Comparison of ENCODE assay signal across 8 mouse cellular contexts in the genomic region with DNA sequence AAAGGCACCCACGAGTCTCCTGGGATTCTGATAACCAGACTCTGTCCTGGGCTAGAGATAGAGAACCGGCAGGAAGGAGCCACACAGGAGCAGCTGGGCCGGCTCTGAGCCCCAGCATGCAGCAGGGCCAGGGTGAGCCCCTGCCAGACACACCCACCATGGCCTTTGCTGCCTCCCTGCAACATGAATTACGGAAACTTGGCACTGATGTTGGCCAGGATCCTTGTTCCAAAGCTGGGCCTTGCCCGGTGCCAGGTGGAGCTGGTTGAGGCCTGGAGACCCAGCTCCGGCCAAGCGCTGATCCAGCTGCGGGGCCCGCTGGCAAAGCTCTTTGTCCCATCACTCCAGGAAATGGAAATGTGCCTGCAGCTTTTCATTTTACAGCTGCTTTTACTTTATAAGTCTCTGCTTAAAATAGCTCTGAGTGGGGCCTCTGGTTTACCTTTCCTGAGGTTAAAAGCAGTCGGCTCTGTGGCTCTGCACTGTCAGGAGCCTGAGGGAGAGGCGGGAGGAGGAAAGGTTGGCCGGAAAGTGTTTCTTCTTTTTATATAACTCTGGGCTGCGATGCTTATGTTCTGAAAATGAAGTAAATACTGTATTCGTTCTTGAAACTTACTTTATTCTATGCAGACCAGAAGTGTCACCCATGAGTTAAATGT. TPM values are rescaled to one million over a fixed set of nuclear protein-coding genes. Genes with fewer than 3 reads are reported as not detected.
DNase-seq lines count a peak whose midpoint lies in the region; ATAC-seq and TF ChIP-seq lines count a peak whose summit lies in the region.

No protein-coding gene starts in this region.

- H3K27ac ChIP-seq in neural tube, embryonic 13.5 days (replicated peaks) = peak overlapping the region; percentile 52; the same call in 1 of the 2 replicates
- H3K27ac ChIP-seq in kidney, adult 2 months (ENCODE audit: insufficient read depth, low read depth, low read length) = peak overlapping the region; percentile 21
- H3K27ac ChIP-seq in stomach, postnatal 0 days (replicated peaks) = peak overlapping the region; percentile 89

- no peak for TF ChIP-seq CTCF in kidney, adult 2 months (conservative IDR thresholded peaks at IDR 0.05; ENCODE audit: insufficient read depth, insufficient read length, low read depth, low read length)
- TF ChIP-seq CTCF in stomach, postnatal 0 days (IDR thresholded peaks at IDR 0.05; ENCODE audit: low read depth) = no peak

- H3K4me3 ChIP-seq in neural tube, embryonic 13.5 days = no peak overlapping the region
- no peak overlapping the region for H3K4me3 ChIP-seq in kidney, adult 2 months (ENCODE audit: insufficient read depth, low read depth, low read length)
- H3K4me3 ChIP-seq in stomach, postnatal 0 days (ENCODE audit: low read depth, low read length) = no peak overlapping the region

- DNase-seq in neural tube, embryonic 10.5 days (ENCODE audit: extremely low spot score, low spot score) = no peak
- peak; percentile 76 for DNase-seq in cerebellum, adult 9-11 months
- peak; percentile 77 for DNase-seq in gonadal fat pad, adult 2 months (ENCODE audit: low read depth)
- DNase-seq in kidney, adult 2 months = peak; percentile 89
- peak; percentile 79 to 85 for DNase-seq in lung, adult 18-20 months
- DNase-seq in stomach, postnatal 0 days (ENCODE audit: low spot score) = peak; percentile 75
- no peak for DNase-seq in natural killer cell, adult 2 months (ENCODE audit: low spot score in 2 of 2)

- H3K4me2 ChIP-seq in neural tube, embryonic 13.5 days = no peak overlapping the region
- H3K4me2 ChIP-seq in stomach, postnatal 0 days (replicated peaks; ENCODE audit: low read depth) = no peak overlapping the region

- H3K9me3 ChIP-seq in neural tube, embryonic 13.5 days = no peaks in the 10 kb centered on the region
- no peaks in the 10 kb centered on the region for H3K9me3 ChIP-seq in stomach, postnatal 0 days (ENCODE audit: control insufficient read depth, low read length)

- TF ChIP-seq POLR2A in kidney, adult 2 months (IDR thresholded peaks at IDR 0.05; ENCODE audit: low read depth, low read length) = no peak

- no peak for ATAC-seq in neural tube, embryonic 13.5 days (ENCODE audit: low read depth)
- peak; percentile 34 for ATAC-seq in stomach, postnatal 0 days (ENCODE audit: low FRiP score, low TSS enrichment)

- no peaks in the 10 kb centered on the region for H3K27me3 ChIP-seq in neural tube, embryonic 13.5 days
- H3K27me3 ChIP-seq in kidney, adult 2 months (replicated peaks; ENCODE audit: control insufficient read depth, insufficient read depth, low read length) = no peaks in the 10 kb centered on the region
- H3K27me3 ChIP-seq in stomach, postnatal 0 days (ENCODE audit: control insufficient read depth, insufficient read depth, low read length) = no peaks in the 10 kb centered on the region

- no peak for TF ChIP-seq EP300 in stomach, postnatal 0 days (optimal IDR thresholded peaks at IDR 0.05)

- 70% methylated on average over 14 of the region's 14 CpGs for WGBS in neural tube, embryonic 13.5 days
- WGBS in kidney, adult 2 months = 31% methylated on average over 14 of the region's 14 CpGs
- WGBS in stomach, postnatal 0 days = 13% methylated on average over 14 of the region's 14 CpGs

- H3K36me3 ChIP-seq in neural tube, embryonic 13.5 days = no peaks in the 10 kb centered on the region
- no peaks in the 10 kb centered on the region for H3K36me3 ChIP-seq in kidney, adult 2 months (ENCODE audit: control insufficient read depth, insufficient read depth, low read length)
- no peaks in the 10 kb centered on the region for H3K36me3 ChIP-seq in stomach, postnatal 0 days (ENCODE audit: control insufficient read depth, insufficient read depth, low read length)

- H3K9ac ChIP-seq in neural tube, embryonic 13.5 days = no peak overlapping the region
- H3K9ac ChIP-seq in stomach, postnatal 0 days (ENCODE audit: low read length) = peak overlapping the region; percentile 47; the same call in 1 of the 2 replicates

- H3K4me1 ChIP-seq in neural tube, embryonic 13.5 days (replicated peaks) = peaks cover 25% of the 10 kb centered on the region
- H3K4me1 ChIP-seq in kidney, adult 2 months (ENCODE audit: control insufficient read depth, insufficient read depth, low read length) = peaks cover 38% of the 10 kb centered on the region
- H3K4me1 ChIP-seq in stomach, postnatal 0 days (replicated peaks; ENCODE audit: control insufficient read depth, insufficient read depth) = peaks cover 31% of the 10 kb centered on the region

RNA-seq across cellular contexts. Expression of a gene that starts 20.1 kb away (rescaled TPM):
- 15.5 and 17.6 TPM in 2 replicates for polyA plus RNA-seq in neural tube, embryonic 13.5 days (2015; fragmentation: Nextera tagmentation; extraction: Ambion mirVana)
- polyA plus RNA-seq in gonadal fat pad, adult 2 months (2012; rRNA removed) = 26.2 and 33.9 TPM in 2 replicates
- 25.1 and 27.5 TPM in 2 replicates for polyA plus RNA-seq in kidney, adult 2 months (2012; rRNA removed)
- 25.4 and 27.6 TPM in 2 replicates for polyA plus RNA-seq in stomach, postnatal 0 days (2015; fragmentation: Nextera tagmentation; extraction: Ambion mirVana)

Comparison
In these comparisons a context has a peak if more than half of its experiments do, and no peak if none do; other contexts are left out.
1. H3K27ac ChIP-seq: peak in every context shown above with its lines; median percentile 89 in stomach, postnatal 0 days; 52 in neural tube, embryonic 13.5 days; 21 in kidney, adult 2 months.
2. DNase-seq: peak in cerebellum, adult 9-11 months (single experiment), gonadal fat pad, adult 2 months (single experiment), kidney, adult 2 months (single experiment), lung, adult 18-20 months (2 of 2) and stomach, postnatal 0 days (single experiment); none in neural tube, embryonic 10.5 days (single experiment) and natural killer cell, adult 2 months (0 of 2).